Mouse (Mus musculus) right cerebral cortex, adult 2 months (tissue): ENCODE results near the gene Tmprss11d.
"Not testable (repeated sequence)": the region's sequence is repeated elsewhere in the genome, so short reads cannot be mapped to it uniquely, and the experiment has no call there.

ENCODE experiments used
- DNase-seq, 2 experiments: peaks; one replicate each; pipeline ENCODE4 v3.0.0; 2021 to 2022; ENCODE audit warnings: low spot score in 2 of 2

Gene Tmprss11d

DNA sequence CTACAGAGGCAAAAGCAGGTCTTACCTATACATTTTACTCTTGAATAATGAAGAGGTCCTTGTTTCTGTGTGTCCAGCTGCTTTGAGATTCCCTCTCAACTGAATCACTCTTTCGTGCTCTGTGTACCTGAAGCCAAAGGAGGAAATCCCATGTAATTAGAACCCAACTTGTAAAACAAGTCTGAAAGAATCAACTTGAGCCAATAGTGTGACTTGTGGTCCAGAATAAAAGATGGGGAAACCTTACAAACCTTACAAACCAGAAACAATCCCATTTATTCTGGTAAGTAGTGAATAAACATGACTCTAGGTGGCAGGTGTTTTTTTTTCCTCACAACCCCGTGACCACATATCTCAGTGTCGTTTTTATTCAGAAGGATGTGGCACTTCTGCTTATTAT lies at the start of gene Tmprss11d:
Gene Tmprss11d, minus strand, starts transcription at position 101 of the 400 bp plus-strand sequence.
- no peak for DNase-seq

DNA sequence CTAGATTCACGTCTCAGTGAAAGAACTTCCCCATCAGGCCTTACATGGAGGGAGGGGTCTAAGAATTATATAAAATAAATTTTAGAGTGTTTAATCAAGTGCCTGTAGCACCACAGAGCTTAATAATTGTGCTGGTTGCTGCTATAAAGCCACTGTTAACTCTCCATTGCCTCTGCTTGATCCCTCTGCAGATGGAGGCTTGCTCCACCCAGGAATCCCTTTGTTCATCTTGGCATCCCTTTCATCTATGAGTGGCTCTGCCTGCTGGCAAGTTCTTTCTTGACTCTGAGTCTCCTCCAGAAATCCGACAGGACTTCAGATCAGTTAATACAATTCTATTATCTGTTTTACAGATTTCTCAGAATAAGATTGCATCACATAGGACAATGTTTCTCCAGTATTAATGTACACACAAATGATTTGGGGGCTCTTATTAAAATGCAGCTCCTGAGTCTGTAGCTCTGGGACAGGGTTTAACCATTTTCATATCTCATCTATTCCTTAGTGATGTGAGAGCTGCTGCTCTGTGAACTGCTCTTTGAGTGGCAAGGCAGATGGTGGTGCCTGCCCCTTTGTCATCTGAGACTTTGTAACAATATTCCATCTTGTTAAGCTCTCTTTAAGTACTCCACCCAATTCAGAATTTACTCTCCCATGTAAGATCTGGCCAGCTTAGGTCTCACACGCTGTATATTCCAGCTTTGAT lies 48.3 kb upstream of the Tmprss11d start:
- DNase-seq, result no peak

DNA sequence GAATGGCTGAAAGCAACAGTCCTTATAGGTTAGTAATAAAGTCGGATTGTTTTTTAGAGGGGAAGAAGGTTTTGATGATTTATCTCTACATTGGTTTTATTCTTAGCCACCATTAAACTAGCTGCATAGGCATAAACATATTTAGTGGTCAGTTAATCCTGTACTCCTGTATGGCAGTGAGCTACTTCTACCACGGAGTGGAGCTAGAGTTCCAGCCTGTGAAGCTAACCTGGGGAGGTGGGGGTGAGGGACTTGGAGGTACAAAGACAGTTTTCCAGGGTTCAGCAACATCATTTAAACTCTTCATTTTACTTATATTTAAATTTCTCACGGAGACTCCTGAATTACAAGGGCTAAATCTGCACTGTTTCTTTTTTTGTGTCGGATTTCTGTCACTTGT lies 46.3 kb upstream of the Tmprss11d start:
- DNase-seq, result no peak

DNA sequence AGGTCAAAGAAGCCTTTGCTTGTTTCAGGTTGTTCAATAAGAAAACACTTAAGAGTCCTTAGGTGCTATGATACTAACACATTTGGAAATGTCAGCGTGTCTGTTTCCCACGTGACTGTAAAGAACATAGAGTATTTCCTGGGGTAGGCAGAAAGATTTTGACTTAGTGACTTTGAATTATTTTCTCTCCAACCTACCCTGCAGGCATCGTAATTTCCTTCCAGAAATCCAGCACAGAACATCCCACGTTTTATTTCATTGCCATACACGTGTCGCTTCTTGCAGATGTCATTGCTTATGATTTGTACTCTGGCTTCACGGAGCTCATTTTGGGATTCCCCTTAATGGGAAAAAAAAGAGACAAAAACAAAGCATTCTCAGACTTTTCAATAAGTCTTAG lies 41.1 kb upstream of the Tmprss11d start:
- DNase-seq, result no peak

DNA sequence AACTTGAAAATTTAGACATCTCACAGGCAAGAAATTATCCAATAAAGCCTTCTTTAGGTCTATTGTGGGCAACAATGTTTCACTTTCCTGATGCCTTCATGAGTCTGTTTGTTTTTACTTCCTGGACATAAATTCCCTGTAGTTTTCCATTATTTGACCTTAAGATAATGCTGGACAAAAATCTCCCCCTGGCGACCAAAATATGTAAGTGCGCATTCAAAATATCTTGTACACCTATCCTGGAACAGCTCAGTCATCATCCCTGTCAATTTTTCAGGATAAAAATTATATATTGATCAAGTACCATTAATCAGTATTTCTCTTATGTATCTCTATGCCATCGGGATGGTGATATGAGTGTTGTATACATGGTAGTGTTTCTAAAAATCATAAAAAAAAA lies 37.6 kb upstream of the Tmprss11d start:
- peak; percentile 14 to 40 for DNase-seq

- DNase-seq, result no peak
Observed at GRCm38 (mm10) chr5:86407941-86408340, 34.7 kb upstream of the Tmprss11d start.

DNA sequence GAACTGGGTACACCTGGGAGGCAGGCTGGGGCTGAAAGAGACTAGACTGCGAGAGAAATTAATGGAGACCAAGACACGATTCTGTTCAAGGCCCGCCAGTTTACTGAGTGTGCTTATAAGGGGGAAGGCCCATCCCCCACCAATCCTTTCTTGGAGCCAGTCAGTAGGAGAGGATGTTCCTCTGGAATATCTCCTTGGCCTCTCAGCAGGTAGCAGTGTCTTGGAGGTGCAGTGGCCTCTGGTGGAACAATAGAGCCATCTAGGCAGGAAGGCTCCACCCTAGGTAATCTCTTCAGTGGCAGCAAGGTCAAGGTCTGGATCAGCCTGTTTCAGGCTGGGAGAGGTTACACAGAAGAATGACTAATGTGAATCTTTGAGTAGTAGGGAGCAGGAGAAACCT lies 34.0 kb upstream of the Tmprss11d start:
- no peak for DNase-seq

DNA sequence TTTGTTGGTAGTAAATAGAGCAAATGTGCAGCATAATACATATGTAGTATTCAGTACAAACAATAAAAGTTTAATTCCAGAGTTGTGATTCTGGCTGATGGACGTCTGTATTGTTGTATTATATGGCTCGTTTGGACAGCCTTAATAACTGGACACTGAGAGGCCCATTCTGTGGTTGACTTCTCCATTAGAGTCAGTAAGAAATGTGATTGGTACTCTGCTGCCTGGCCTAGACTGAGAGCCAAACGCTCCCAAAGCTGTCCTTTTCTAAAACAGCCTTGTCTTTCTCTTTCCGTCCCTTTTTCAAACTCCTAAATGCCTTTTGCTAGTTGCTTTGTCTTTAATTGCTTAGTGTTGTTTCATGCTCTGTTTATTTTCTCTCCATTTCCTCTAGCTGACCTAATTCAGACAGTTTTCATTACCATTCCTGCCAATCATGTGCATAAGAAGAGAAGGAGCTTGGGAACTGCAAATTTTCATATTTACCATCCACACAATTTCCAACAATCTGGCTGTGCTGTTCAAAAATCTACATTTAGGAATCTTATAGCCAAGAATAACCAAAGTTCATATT lies 13.7 kb downstream of the Tmprss11d start:
- no peak for DNase-seq

DNA sequence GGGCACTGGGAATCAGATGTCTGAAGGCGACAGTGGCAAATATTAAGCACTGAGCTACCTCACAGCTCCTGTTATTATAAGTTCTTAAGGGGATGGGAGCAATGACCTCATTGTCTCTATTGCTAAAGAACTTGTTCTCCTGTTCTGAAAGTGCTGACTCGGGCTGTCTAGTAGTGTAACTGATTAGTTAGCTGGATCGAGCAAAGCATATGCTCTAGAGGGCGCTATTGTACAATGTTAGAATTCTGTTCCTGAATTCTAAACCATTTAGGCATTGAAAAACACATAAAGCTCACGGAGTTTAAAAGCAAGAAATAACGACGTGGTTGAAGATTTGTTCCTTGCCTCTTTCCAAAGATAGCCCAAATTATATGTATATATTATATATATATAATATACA lies 20.3 kb downstream of the Tmprss11d start:
- peak; percentile 23 to 61 for DNase-seq

GRCm38 (mm10) chr5:86318018-86318956 lies 54.9 kb downstream of the Tmprss11d start:
- not testable (repeated sequence) for DNase-seq

GRCm38 (mm10) chr5:86306116-86306515 lies 67.1 kb downstream of the Tmprss11d start:
- no peak for DNase-seq

GRCm38 (mm10) chr5:86303877-86304276 lies 69.3 kb downstream of the Tmprss11d start:
- no peak for DNase-seq

- DNase-seq, result no peak
Observed at GRCm38 (mm10) chr5:86289208-86289607, 84.0 kb downstream of the Tmprss11d start, which contains the start of gene Tmprss11c. Gene Tmprss11c (minus strand): TSS chr5:86289308.
